Mouse (Mus musculus) heart, embryonic 16.5 days (tissue): ENCODE results near the gene Cmtm3. TPM values are rescaled to one million over a fixed set of nuclear protein-coding genes. Genes with fewer than 3 reads are reported as not detected.

ENCODE experiments used
- polyA plus RNA-seq: library from polyadenylated mRNA; unstranded; fragments of >200 nt; fragmentation: Nextera tagmentation; extraction: Ambion mirVana; gene quantifications from 2 replicates; pipeline ENCODE4 v1.2.1, GENCODE M21; 2015

Gene Cmtm3
- polyA plus RNA-seq, 1 experiment from 2014 or later = 83.9 TPM

Other genes starting within 250 kb of the Cmtm3 start
- 48.8 and 51.0 TPM in 2 replicates for gene Cdh5, start 237.8 kb upstream of the Cmtm3 start, polyA plus RNA-seq
- 0.76 and 0.94 TPM in 2 replicates for gene Bean1, start 169.0 kb upstream of the Cmtm3 start, polyA plus RNA-seq
- 11.4 and 12.9 TPM in 2 replicates for gene Tk2, start 90.9 kb upstream of the Cmtm3 start, polyA plus RNA-seq
- 24.9 and 27.2 TPM in 2 replicates for gene Cklf, start 88.5 kb upstream of the Cmtm3 start, polyA plus RNA-seq
- gene Cmtm2a, start 46.2 kb upstream of the Cmtm3 start, polyA plus RNA-seq = not detected in 2 replicates
- not detected in 2 replicates for gene Gm45711, start 29.3 kb upstream of the Cmtm3 start, polyA plus RNA-seq
- not detected in 2 replicates for gene Cmtm1, start 29.3 kb upstream of the Cmtm3 start, polyA plus RNA-seq
- gene Gm11020, start 17.8 kb upstream of the Cmtm3 start, polyA plus RNA-seq = not detected in 2 replicates
- not detected in 2 replicates for gene Cmtm2b, start 17.2 kb upstream of the Cmtm3 start, polyA plus RNA-seq
- 1.3 and 1.7 TPM in 2 replicates for gene Cmtm4, start 56.4 kb downstream of the Cmtm3 start, polyA plus RNA-seq
- gene Dync1li2, start 103.6 kb downstream of the Cmtm3 start, polyA plus RNA-seq = 54.2 and 55.9 TPM in 2 replicates
- 0.11 and 0.13 TPM in 2 replicates for gene Terb1, start 170.5 kb downstream of the Cmtm3 start, polyA plus RNA-seq
- gene Nae1, start 195.2 kb downstream of the Cmtm3 start, polyA plus RNA-seq = 58.4 and 68.8 TPM in 2 replicates
- 2.4 and 3.0 TPM in 2 replicates for gene Car7, start 195.3 kb downstream of the Cmtm3 start, polyA plus RNA-seq